Mouse (Mus musculus) CH12F3 (cell line): ENCODE measurements around the gene Rgs8.

Experiments used
- in situ Hi-C: fragments of 300-500 bp; cut with MboI; formaldehyde crosslinking; loops from 2 replicates; pipeline ENCODE4 v1.14.3; 2020; ENCODE audit warnings: low sequenced_read_pairs

The Rgs8 gene

GRCm38 (mm10) chr1:153652938-153653623 is at the start of gene Rgs8:
TSS of gene Rgs8 (plus strand) at chr1:153653025.
- in situ Hi-C loops = no loop called here

GRCm38 (mm10) chr1:153617340-153617830 is 35.4 kb upstream of the Rgs8 start:
- in situ Hi-C loops = no loop called here

GRCm38 (mm10) chr1:153623036-153623435 is 29.8 kb upstream of the Rgs8 start:
- in situ Hi-C loops = no loop called here

GRCm38 (mm10) chr1:153632686-153633085 is 20.1 kb upstream of the Rgs8 start:
- in situ Hi-C loops = no loop called here

- in situ Hi-C loops = no loop called here
Observed at GRCm38 (mm10) chr1:153635056-153635455, 17.8 kb upstream of the Rgs8 start.

GRCm38 (mm10) chr1:153635521-153635920 is 17.3 kb upstream of the Rgs8 start:
- in situ Hi-C loops = no loop called here

GRCm38 (mm10) chr1:153636821-153637220 is 16.0 kb upstream of the Rgs8 start:
- in situ Hi-C loops = no loop called here

- in situ Hi-C loops = no loop called here
Observed at GRCm38 (mm10) chr1:153641492-153641939, 11.3 kb upstream of the Rgs8 start.

- in situ Hi-C loops = no loop called here
Observed at GRCm38 (mm10) chr1:153641940-153642501, 10.8 kb upstream of the Rgs8 start.

- in situ Hi-C loops = no loop called here
Observed at GRCm38 (mm10) chr1:153653674-153654073, 849 bp downstream of the Rgs8 start.

- in situ Hi-C loops = no loop called here
Observed at GRCm38 (mm10) chr1:153659666-153660065, 6.8 kb downstream of the Rgs8 start.

- in situ Hi-C loops = no loop called here
Observed at GRCm38 (mm10) chr1:153660982-153661688, 8.3 kb downstream of the Rgs8 start.

- in situ Hi-C loops = no loop called here
Observed at GRCm38 (mm10) chr1:153661689-153662002, 8.8 kb downstream of the Rgs8 start.

GRCm38 (mm10) chr1:153662362-153662761 is 9.5 kb downstream of the Rgs8 start:
- in situ Hi-C loops = no loop called here

GRCm38 (mm10) chr1:153665066-153665715 is 12.4 kb downstream of the Rgs8 start:
- in situ Hi-C loops = no loop called here

GRCm38 (mm10) chr1:153666236-153666635 is 13.4 kb downstream of the Rgs8 start:
- in situ Hi-C loops = no loop called here

GRCm38 (mm10) chr1:153667244-153667727 is 14.5 kb downstream of the Rgs8 start:
- in situ Hi-C loops = no loop called here

GRCm38 (mm10) chr1:153667781-153668180 is 15.0 kb downstream of the Rgs8 start:
- in situ Hi-C loops = no loop called here

- in situ Hi-C loops = no loop called here
Observed at GRCm38 (mm10) chr1:153669086-153669485, 16.3 kb downstream of the Rgs8 start.

- in situ Hi-C loops = no loop called here
Observed at GRCm38 (mm10) chr1:153669728-153670127, 16.9 kb downstream of the Rgs8 start.

GRCm38 (mm10) chr1:153671352-153671751 is 18.5 kb downstream of the Rgs8 start:
- in situ Hi-C loops = no loop called here
